Mouse (Mus musculus): ENCODE measurements around the gene Phf20. TPM values are rescaled to one million over a fixed set of nuclear protein-coding genes. Genes with fewer than 3 reads are reported as not detected.
"Not testable (repeated sequence)": the region's sequence is repeated elsewhere in the genome, so short reads cannot be mapped to it uniquely, and the experiment has no call there.

Phf20 gene
- total RNA-seq, 2 experiments from 2014 or later = 17.1 to 53.4 TPM

GRCm38 (mm10) chr2:156197129-156197911 lies 1.1 kb downstream of the Phf20 start:
- ATAC-seq (replicated peaks; ENCODE audit: poor library complexity, severe bottlenecking) = no peak

- no peak for ATAC-seq (replicated peaks; ENCODE audit: poor library complexity, severe bottlenecking)
These were observed 3.7 kb downstream of the Phf20 start for GRCm38 (mm10) chr2:156199944-156200343.

DNA sequence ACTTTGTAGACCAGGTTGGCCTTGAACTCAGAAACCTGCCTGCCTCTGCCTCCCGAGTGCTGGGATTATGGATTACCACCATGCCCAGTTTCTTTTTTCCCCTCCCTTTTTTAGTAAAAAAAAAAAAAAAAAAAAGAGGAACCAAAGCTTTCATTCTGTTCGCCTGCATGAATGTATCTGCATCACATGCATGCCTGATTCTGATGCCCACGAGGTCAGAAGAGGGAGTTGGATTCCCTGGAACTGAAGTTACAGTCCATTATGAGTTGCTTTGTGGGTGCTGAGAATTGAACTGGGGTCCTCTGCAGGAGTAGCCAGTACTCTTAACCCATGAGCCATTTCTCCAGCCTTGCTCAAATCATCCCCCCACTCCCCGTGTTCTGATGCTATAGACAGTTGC lies 5.2 kb downstream of the Phf20 start:
- no peak for ATAC-seq (replicated peaks; ENCODE audit: poor library complexity, severe bottlenecking)

DNA sequence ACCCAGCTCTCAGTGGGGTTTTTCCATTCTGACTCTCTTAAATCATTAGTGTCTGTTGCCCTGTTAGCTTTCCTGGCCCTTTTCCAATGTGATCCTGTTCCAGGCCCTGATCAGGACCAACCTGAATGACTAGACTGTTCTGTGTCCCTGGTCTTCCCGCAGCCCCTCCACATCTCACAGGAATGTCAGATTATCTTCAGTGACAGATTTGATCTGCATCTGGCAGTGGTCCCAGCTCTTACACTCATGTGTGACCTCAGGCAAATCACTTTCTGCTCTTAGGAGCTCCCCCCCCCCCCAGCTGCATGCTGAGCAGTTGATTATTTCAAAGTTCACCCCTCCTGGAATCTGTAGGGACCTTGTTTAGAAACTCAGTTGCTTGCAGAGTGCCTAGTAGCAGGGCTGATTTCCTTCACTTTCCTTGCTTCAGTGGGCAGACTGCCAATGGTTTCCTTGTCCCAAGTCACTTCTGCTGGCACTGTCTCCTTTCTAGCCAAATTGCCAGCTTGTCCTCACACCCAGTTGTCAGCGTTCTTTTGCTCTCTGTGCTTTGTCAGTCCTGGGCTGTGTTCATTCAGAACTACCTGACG lies 6.7 kb downstream of the Phf20 start:
- no peak for ATAC-seq (replicated peaks; ENCODE audit: poor library complexity, severe bottlenecking)

DNA sequence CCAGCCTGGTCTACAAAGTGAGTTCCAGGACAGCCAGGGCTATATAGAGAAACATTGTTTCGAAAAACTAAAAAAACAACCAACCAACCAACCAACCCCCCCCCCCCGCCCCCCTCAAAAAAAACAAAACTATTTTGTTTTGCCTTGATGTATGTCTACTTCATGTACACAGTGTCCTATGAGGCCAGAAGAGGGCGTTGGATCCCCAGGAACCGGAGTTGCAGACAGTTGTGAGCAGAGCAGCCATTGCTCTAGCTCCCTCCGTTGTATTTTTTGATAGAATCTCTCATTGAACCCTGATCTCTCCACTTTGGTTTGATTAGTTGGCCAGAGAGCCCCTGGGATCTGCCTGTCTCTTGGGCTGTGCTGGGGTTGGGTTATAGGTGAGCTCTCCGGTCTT lies 7.7 kb downstream of the Phf20 start:
- no peak for ATAC-seq (replicated peaks; ENCODE audit: poor library complexity, severe bottlenecking)

GRCm38 (mm10) chr2:156217786-156218185 lies 21.5 kb downstream of the Phf20 start:
- ATAC-seq (replicated peaks; ENCODE audit: poor library complexity, severe bottlenecking) = no peak

- no peak for ATAC-seq (replicated peaks; ENCODE audit: poor library complexity, severe bottlenecking)
These were observed 25.8 kb downstream of the Phf20 start for GRCm38 (mm10) chr2:156222100-156222499.

GRCm38 (mm10) chr2:156224043-156224442 lies 27.8 kb downstream of the Phf20 start:
- ATAC-seq (replicated peaks; ENCODE audit: poor library complexity, severe bottlenecking) = no peak

DNA sequence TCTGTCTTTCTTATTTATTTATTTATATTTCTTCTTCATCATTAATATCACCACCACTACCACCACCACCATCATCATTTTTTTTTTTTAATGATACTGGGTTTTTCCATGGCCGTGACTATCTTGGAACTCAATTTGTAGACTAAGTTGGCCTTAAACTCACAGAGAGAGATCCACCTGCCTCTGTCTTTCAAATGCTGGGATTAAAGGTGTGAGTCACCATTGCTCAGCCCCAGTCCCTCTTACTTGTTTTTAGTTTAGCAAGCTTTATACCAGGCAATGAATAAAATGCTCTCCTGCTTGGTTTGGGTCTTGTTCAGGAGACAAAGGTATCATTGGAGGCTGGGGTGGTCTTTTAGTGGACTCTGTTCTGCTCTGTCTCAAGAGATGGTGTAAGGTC lies 31.4 kb downstream of the Phf20 start:
- ATAC-seq (replicated peaks; ENCODE audit: poor library complexity, severe bottlenecking) = no peak

GRCm38 (mm10) chr2:156229171-156229570 lies 32.9 kb downstream of the Phf20 start:
- ATAC-seq (replicated peaks; ENCODE audit: poor library complexity, severe bottlenecking) = no peak

DNA sequence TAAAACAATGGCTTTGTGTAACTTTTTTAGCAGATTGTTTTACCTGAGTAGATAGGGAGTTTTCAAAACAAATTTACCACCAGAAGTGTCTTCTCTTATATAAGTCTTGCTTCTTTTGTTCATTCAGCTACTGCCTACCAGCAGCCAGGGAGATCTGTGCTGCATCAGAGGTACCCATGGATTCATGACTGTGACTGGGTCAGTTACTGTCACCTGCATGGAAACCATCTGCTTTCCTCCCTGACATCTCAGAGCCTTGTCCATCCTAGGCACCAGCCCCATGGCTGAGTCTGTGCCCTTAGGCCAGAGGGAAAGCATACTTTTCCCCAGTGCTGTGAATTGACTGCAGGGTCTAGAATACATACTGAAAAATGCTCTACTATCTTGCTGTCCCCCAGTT lies 35.1 kb downstream of the Phf20 start:
- ATAC-seq (replicated peaks; ENCODE audit: poor library complexity, severe bottlenecking) = no peak

- no peak for ATAC-seq (replicated peaks; ENCODE audit: poor library complexity, severe bottlenecking)
These were observed 37.1 kb downstream of the Phf20 start for GRCm38 (mm10) chr2:156233275-156233948.

- ATAC-seq (replicated peaks; ENCODE audit: poor library complexity, severe bottlenecking) = not testable (repeated sequence)
These were observed 37.8 kb downstream of the Phf20 start for GRCm38 (mm10) chr2:156234016-156234415.

GRCm38 (mm10) chr2:156235847-156236246 lies 39.6 kb downstream of the Phf20 start:
- ATAC-seq (replicated peaks; ENCODE audit: poor library complexity, severe bottlenecking) = no peak

GRCm38 (mm10) chr2:156241662-156242061 lies 45.4 kb downstream of the Phf20 start:
- ATAC-seq (replicated peaks; ENCODE audit: poor library complexity, severe bottlenecking) = no peak

GRCm38 (mm10) chr2:156243011-156243410 lies 46.7 kb downstream of the Phf20 start:
- no peak for ATAC-seq (replicated peaks; ENCODE audit: poor library complexity, severe bottlenecking)

DNA sequence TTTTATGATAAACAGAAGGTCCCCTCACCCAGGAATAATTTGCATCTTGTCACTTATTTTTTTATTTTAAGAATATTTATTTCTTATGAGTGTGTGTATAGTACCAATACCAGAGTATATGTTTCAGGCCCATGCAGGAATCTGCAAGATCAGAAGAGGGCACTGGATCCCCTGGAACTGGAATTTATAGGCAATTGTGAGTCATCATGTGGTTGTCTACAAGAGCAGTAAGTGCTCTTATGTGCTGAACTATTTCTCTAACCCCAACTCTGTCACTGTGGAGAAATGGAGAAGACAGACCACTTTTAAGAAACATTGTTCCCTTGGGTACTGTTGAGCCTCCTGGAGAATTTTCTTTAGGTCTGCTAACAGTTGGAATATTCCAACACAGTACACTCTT lies 51.3 kb downstream of the Phf20 start:
- no peak for ATAC-seq (replicated peaks; ENCODE audit: poor library complexity, severe bottlenecking)

DNA sequence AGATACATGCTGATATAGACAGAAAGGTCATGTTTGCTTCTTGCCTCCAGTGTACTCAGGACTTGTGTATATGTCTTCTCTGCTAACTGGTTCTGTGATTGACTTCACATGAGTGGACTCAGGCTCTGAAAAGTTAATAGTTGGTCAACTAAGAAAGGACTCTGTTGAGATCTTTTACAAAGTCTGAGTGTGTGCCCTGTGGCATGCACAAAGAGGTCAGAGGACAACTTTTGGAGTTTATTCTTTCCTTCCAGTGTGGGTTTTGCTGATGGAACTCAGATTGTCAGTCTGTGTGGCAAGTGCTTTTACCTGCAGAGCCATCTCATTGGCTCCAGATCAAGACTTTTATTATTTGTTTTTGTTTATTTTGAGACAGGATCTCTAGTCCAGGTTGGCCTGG lies 54.5 kb downstream of the Phf20 start:
- ATAC-seq (replicated peaks; ENCODE audit: poor library complexity, severe bottlenecking) = no peak

GRCm38 (mm10) chr2:156251291-156251690 lies 55.0 kb downstream of the Phf20 start:
- ATAC-seq (replicated peaks; ENCODE audit: poor library complexity, severe bottlenecking) = no peak

DNA sequence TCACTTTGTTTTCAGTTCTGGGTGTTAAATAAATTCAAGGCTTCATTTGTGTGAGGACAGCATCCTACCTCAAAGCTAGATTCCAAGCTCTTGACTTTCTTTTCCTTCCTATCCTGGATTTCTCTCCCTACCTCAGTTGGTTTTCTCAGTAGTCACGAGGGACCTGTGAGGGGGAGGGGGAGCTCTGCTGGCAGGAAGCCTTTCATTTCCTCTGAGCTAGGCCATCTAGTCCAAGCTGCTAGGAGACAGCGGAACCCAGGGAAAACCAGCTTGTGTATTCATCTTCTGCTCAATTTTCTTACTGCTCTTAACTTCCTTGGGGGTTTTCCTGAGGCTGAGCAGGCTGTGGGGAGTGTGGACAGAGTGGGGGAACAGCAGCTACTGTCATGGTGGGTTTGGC lies 60.8 kb downstream of the Phf20 start:
- ATAC-seq (replicated peaks; ENCODE audit: poor library complexity, severe bottlenecking) = peak; percentile 55

GRCm38 (mm10) chr2:156257922-156258761 lies 61.9 kb downstream of the Phf20 start:
- ATAC-seq (replicated peaks; ENCODE audit: poor library complexity, severe bottlenecking) = peak; percentile 47
